Mouse (Mus musculus): ENCODE data around the gene Lrrc2. TPM values are rescaled to one million over a fixed set of nuclear protein-coding genes. Genes with fewer than 3 reads are reported as not detected.

The Lrrc2 gene
- polyA plus RNA-seq, 1 experiment from 2014 or later, result 0.29 TPM

DNA sequence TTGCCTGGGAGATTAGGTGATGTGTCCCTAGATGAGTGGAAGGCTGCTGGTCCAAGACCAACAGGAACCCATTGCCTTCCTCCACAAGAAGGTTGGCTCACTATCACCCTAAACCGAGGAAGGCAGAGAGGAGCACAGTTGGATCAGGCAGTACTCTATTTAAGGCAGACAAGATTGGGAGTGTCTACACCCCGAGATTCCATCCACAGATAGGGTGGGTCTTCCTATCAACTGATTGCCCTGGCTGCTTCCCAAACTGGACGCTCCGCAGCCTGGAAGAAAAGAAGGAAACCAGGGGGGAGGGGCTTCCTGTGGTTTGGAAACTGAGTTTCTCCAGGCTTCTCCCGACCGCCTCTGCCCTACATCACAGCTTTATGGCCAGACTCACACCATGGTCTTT, 38.9 kb downstream of the Lrrc2 start, which contains the start of gene Rtp3:
TSS of gene Rtp3 (minus strand) at position 380 of the 400 bp plus-strand sequence.
- no peak for ATAC-seq (ENCODE audit: low read depth)
- peak within 1 kb of the TSS; percentile 46 for H3K9ac ChIP-seq
- H3K36me3 ChIP-seq, result no peaks in the 10 kb centered on the region
- DNase-seq, result no peak
- H3K4me3 ChIP-seq (replicated peaks), result peak within 1 kb of the TSS; percentile 45
- H3K9me3 ChIP-seq (replicated peaks), result no peaks in the 10 kb centered on the region
- peak within 1 kb of the TSS; percentile 76 for H3K27ac ChIP-seq
- peak within 1 kb of the TSS; percentile 53 for H3K4me2 ChIP-seq
- peaks cover 14% of the 10 kb centered on the region for H3K4me1 ChIP-seq (replicated peaks)
- 22% methylated on average over 6 of the region's 6 CpGs for WGBS (ENCODE audit: insufficient replicate concordance)
- H3K27me3 ChIP-seq, result no peaks in the 10 kb centered on the region

DNA sequence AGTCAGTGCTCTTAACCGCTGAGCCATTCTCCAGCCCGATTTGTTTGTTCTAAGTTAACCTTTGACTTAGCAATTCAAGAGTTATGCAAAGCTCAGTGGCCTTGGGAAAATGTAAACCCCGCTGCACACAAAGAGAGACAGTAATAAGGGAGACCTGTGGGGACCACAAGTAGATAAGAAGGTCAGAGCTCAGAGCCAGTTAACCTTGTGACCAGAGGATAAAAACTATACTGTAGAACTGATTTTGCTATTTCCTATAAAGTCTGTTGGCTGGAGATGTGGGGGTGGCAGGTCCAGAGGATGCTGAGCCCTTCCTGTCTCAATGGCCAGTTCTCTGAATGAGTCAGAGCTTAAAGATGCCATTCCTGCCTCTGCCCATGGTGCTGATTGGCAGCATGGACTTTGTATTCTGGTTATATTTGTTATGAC, 42.0 kb downstream of the Lrrc2 start:
- DNase-seq (no peak), ATAC-seq (ENCODE audit: low read depth) (peak; percentile 63)
- Histone ChIP-seq H3K27me3 (no peaks in the 10 kb centered on the region), H3K4me2 (no peak overlapping the region), H3K4me1 (replicated peaks) (peaks cover 16% of the 10 kb centered on the region), H3K27ac (peak overlapping the region; percentile 54), H3K9me3 (replicated peaks) (no peaks in the 10 kb centered on the region), H3K4me3 (replicated peaks) (no peak overlapping the region), H3K36me3 (no peaks in the 10 kb centered on the region), H3K9ac (no peak overlapping the region)
- 42% methylated on average over 3 of the region's 3 CpGs for WGBS (ENCODE audit: insufficient replicate concordance)

DNA sequence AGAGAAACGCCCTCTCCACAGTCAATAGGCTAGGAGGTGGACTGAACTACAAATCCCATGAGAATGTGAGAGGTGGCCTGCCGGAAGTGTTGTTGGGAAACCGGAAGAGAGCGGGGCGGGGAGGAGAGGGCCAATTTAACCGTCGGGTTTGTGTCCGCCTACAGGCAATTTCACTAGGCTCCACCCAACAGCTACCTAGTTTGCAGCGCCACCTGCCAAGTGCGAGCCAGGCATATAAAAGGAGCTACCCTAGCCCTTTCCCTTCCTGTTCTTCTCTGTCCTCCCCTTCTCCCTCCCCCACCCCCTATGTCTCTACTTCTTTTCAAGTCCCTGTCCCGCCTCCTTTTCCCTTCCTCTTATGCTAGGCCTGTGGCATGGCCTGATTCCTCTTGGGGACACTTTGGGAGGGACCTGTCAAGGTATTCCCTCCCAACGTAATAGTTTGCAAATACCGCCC, 43.4 kb downstream of the Lrrc2 start:
- peak overlapping the region; percentile 44 for H3K4me3 ChIP-seq (replicated peaks)
- peak overlapping the region; percentile 76 for H3K27ac ChIP-seq
- no peaks in the 10 kb centered on the region for H3K9me3 ChIP-seq (replicated peaks)
- H3K9ac ChIP-seq, result peak overlapping the region; percentile 49
- no peaks in the 10 kb centered on the region for H3K27me3 ChIP-seq
- peak; percentile 68 for DNase-seq
- peak; percentile 74 for ATAC-seq (ENCODE audit: low read depth)
- H3K4me2 ChIP-seq, result peak overlapping the region; percentile 59
- peaks cover 22% of the 10 kb centered on the region for H3K4me1 ChIP-seq (replicated peaks)
- WGBS (ENCODE audit: insufficient replicate concordance), result 12% methylated on average over 13 of the region's 13 CpGs
- H3K36me3 ChIP-seq, result no peaks in the 10 kb centered on the region

DNA sequence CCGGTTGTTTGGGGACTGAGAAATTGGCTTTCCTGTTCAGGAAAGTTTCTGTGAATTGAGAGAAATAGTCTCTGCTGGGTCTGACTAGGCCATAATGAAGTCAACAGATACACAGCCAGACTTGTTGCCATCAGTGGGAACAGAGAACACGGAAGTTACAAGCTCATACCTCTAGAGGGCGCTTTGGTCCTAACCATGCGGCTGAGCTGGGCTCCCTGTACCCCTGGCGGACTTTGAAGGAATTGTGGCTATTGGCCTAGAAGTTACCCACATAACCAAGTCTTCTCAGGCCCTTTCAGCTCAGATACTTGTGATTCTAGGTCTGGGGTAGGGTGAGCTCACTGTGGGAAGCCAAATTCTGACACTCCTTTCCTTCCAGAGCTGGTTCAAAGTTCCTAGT, 45.9 kb downstream of the Lrrc2 start:
- DNase-seq (peak; percentile 62), ATAC-seq (ENCODE audit: low read depth) (0 out of 2 replicates have a peak, but pooled peaks have one; percentile 21)
- Histone ChIP-seq H3K9ac (no peak overlapping the region), H3K27me3 (no peaks in the 10 kb centered on the region), H3K9me3 (replicated peaks) (no peaks in the 10 kb centered on the region), H3K4me2 (no peak overlapping the region), H3K27ac (no peak overlapping the region), H3K4me3 (replicated peaks) (no peak overlapping the region), H3K36me3 (no peaks in the 10 kb centered on the region), H3K4me1 (replicated peaks) (peaks cover 22% of the 10 kb centered on the region)
- 2% methylated on average over 5 of the region's 5 CpGs for WGBS (ENCODE audit: insufficient replicate concordance)

DNA sequence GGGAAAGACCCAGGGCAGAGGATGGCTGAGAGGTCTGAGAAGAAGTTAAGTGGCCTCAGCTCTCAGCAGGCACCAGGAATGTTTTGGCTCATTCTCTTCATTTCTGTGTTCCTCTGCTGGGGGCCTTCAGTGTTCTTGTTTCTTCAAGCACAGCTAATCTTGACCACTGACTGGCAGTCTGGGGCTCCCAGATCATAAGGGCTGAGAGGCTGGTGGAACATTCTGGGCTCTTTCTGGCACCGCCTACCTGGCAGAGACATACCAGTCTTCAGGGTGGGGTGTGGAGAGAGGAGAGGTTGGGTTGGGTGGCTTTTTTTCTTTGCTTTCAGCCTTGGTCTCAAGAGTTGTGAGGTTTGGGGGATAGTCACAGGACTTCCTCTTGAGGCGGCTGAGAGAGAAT, 47.7 kb downstream of the Lrrc2 start:
- no peaks in the 10 kb centered on the region for H3K36me3 ChIP-seq
- WGBS (ENCODE audit: insufficient replicate concordance), result 83% methylated on average over 2 of the region's 2 CpGs
- no peak overlapping the region for H3K4me3 ChIP-seq (replicated peaks)
- H3K27ac ChIP-seq, result no peak overlapping the region
- no peak overlapping the region for H3K4me2 ChIP-seq
- DNase-seq (no peak), ATAC-seq (ENCODE audit: low read depth) (no peak)
- no peak overlapping the region for H3K9ac ChIP-seq
- H3K9me3 ChIP-seq (replicated peaks), result no peaks in the 10 kb centered on the region
- H3K4me1 ChIP-seq (replicated peaks), result peaks cover 21% of the 10 kb centered on the region
- no peaks in the 10 kb centered on the region for H3K27me3 ChIP-seq

DNA sequence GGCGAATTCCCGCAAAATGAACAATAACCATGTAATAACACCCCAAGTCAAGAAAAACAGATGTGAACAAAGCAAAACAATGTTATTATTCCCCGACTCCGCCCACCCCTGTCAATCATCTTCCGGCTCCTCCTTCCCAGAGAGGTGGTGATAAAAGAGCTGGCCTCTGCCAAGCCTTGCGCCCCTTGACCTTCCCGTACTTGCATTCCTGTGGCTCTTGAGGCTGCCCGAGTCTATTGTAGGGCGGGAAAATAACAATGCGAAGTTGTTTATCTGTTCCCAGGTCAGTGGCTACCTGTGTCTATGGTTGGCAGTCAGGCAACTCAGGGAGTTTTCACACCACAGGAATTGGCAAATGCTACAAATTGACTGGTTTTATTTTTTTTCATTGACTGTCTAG, 48.5 kb downstream of the Lrrc2 start:
- Histone ChIP-seq H3K4me2 (no peak overlapping the region), H3K9me3 (replicated peaks) (no peaks in the 10 kb centered on the region), H3K27me3 (no peaks in the 10 kb centered on the region), H3K36me3 (no peaks in the 10 kb centered on the region), H3K4me1 (replicated peaks) (peaks cover 15% of the 10 kb centered on the region; the same call in 1 of the 2 replicates), H3K27ac (no peak overlapping the region), H3K9ac (no peak overlapping the region), H3K4me3 (replicated peaks) (no peak overlapping the region)
- no peak for DNase-seq
- ATAC-seq (ENCODE audit: low read depth), result no peak
- 54% methylated on average over 10 of the region's 10 CpGs for WGBS (ENCODE audit: insufficient replicate concordance)

DNA sequence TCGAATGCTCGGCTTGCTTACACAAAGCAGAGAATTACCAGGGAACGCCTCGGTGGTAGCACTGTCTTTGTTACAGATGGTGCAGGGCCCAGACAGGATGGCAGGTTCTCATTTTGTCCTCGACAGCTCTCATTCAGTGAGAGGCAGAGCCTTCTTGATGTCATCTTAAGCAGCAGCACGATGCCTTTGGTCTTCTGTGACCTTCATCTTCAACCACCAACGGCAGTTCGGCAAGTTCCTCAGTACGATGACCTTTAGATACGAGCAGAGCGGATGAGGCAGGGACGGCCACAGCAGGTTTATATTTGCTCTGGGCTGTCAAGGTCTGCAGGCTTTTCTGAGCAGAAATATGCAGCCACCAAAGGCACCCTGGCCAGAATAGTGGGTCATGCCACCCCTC, 50.3 kb downstream of the Lrrc2 start:
- Histone ChIP-seq H3K36me3 (no peaks in the 10 kb centered on the region), H3K4me2 (no peak overlapping the region)
- 70% methylated on average over 12 of the region's 12 CpGs for WGBS (ENCODE audit: insufficient replicate concordance)

DNA sequence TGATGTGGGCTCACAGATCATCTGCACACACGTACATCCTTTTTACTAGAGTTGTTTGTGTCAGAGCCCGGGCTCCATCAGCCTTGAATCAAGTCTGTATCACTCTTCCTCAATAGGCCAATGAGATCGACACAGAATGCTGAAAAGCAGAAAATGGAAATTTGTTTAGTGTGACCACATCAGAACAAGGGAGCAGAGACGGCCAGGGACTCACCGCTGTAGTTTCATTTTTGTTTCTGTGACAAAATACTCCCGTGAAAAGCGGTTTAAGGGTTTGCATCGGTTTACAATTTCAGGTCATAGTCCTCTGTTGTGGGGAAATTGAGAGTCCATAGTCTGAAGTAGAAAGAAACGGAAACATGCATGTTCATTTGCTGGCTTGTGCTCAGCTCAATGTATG, 51.9 kb downstream of the Lrrc2 start:
- Histone ChIP-seq H3K4me3 (replicated peaks) (no peak overlapping the region), H3K27me3 (no peaks in the 10 kb centered on the region), H3K27ac (no peak overlapping the region), H3K9me3 (replicated peaks) (no peaks in the 10 kb centered on the region), H3K4me1 (replicated peaks) (0 out of 2 replicates have a peak, but pooled peaks cover 10% of the 10 kb centered on the region), H3K4me2 (no peak overlapping the region), H3K36me3 (no peaks in the 10 kb centered on the region), H3K9ac (no peak overlapping the region)
- WGBS (ENCODE audit: insufficient replicate concordance), result 73% methylated on average over 9 of the region's 9 CpGs
- no peak for ATAC-seq (ENCODE audit: low read depth)
- DNase-seq, result no peak

More for the DNA sequence above, 50.3 kb downstream of the Lrrc2 start:
- Histone ChIP-seq H3K4me1 (replicated peaks) (0 out of 2 replicates have a peak, but pooled peaks cover 10% of the 10 kb centered on the region), H3K9ac (no peak overlapping the region), H3K27me3 (no peaks in the 10 kb centered on the region), H3K4me3 (replicated peaks) (no peak overlapping the region), H3K9me3 (replicated peaks) (no peaks in the 10 kb centered on the region), H3K27ac (no peak overlapping the region)
- ATAC-seq (ENCODE audit: low read depth), result no peak
- no peak for DNase-seq

DNA sequence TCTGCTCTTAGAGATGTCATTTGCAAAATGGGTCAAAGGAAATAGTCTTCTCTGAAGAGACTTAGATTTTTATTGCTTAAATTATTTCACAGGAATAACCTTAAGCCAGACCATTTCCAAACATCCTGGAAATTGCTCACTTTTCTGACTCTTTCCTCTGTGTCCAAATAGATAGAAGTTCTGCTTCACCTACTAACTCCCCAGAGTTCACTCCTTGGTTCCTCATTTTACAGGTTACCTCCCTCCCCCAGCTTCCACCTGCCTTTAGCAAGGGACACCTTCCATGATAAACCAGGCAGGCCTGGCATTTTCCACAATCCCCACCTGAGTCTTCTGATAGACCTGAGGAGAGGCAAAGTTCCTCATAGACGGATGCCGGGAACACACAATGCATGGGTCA, 55.2 kb downstream of the Lrrc2 start:
- H3K36me3 ChIP-seq, result no peaks in the 10 kb centered on the region
- DNase-seq, result no peak
- ATAC-seq (ENCODE audit: low read depth), result no peak
- no peaks in the 10 kb centered on the region for H3K27me3 ChIP-seq
- no peaks in the 10 kb centered on the region for H3K4me1 ChIP-seq (replicated peaks)
- no peak overlapping the region for H3K4me2 ChIP-seq
- H3K9me3 ChIP-seq (replicated peaks), result no peaks in the 10 kb centered on the region
- no peak overlapping the region for H3K4me3 ChIP-seq (replicated peaks)
- no peak overlapping the region for H3K9ac ChIP-seq
- H3K27ac ChIP-seq, result no peak overlapping the region
- 80% methylated on average over 2 of the region's 2 CpGs for WGBS (ENCODE audit: insufficient replicate concordance)

DNA sequence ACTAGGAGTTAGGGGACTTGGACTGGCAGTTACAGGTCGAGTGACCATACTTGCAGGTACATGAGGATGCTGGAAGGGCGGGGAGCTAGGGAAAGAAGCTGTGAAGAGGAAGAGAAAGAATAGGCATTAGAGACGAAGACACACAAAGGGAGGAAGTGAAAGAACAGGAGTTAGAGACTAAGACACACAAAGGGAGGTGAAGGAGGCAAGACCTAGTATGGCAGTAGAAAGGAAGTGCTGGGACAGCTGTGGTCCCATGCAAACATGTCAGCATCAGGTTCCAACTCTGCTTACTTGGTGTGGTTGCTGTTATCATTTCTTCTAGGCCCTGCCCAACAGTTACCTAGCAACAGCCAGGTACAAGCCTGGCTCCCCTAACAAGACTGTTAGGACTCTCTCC, 58.4 kb downstream of the Lrrc2 start:
- H3K27me3 ChIP-seq, result no peaks in the 10 kb centered on the region
- H3K27ac ChIP-seq, result no peak overlapping the region
- H3K36me3 ChIP-seq, result no peaks in the 10 kb centered on the region
- WGBS (ENCODE audit: insufficient replicate concordance), result 42% methylated on average over 3 of the region's 3 CpGs
- no peak overlapping the region for H3K9ac ChIP-seq
- no peak overlapping the region for H3K4me3 ChIP-seq (replicated peaks)
- no peaks in the 10 kb centered on the region for H3K9me3 ChIP-seq (replicated peaks)
- H3K4me2 ChIP-seq, result no peak overlapping the region
- no peaks in the 10 kb centered on the region for H3K4me1 ChIP-seq (replicated peaks)
- ATAC-seq (ENCODE audit: low read depth), result no peak
- DNase-seq, result no peak

DNA sequence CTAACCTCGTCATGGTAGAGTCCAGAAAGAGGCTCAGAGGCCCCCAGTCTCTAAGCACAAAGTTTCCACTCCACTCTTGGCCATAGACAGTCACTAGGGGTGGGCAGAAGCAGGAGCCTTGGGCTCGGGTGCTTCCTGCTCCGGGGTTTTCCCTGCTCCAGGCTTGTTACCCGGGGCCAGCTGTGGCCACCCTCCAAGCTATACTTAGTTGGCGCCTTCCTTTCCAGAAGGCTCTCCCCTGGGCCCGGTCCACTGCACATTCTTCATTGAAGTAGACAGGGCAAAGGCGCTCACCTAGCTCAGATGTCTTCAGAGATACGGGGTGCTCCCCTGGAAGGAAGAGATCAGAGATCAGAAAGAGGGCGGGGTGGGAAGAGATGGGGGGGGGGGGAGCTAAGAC, 60.2 kb downstream of the Lrrc2 start:
- no peak for DNase-seq
- Histone ChIP-seq H3K27me3 (no peaks in the 10 kb centered on the region), H3K27ac (no peak overlapping the region), H3K9me3 (replicated peaks) (no peaks in the 10 kb centered on the region), H3K4me1 (replicated peaks) (no peaks in the 10 kb centered on the region), H3K4me2 (no peak overlapping the region), H3K4me3 (replicated peaks) (no peak overlapping the region), H3K9ac (no peak overlapping the region), H3K36me3 (no peaks in the 10 kb centered on the region)
- ATAC-seq (ENCODE audit: low read depth), result no peak
- 55% methylated on average over 9 of the region's 9 CpGs for WGBS (ENCODE audit: insufficient replicate concordance)

DNA sequence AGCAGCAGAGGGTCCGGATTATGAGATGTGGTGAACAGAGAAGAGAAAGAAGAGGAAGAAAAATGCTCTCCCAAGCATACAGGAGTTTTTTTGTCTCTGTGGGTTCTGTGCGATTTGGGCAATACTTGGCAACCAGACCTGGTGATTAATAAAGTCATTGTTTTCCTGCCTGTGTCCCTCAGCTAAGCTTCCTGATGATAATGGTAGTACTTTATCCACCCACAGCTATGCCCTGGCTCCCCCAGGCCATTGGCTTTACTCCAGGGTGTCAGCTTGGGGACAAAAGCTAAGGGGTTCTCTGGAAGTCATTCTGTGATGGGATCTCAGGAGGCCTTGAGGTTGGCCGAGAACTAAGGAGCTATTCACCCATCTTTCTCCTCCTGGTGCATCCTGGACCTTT, 60.7 kb downstream of the Lrrc2 start:
- H3K27me3 ChIP-seq, result no peaks in the 10 kb centered on the region
- ATAC-seq (ENCODE audit: low read depth), result no peak
- WGBS (ENCODE audit: insufficient replicate concordance), result 59% methylated on average over 3 of the region's 3 CpGs

More for the DNA sequence above, 60.7 kb downstream of the Lrrc2 start:
- Histone ChIP-seq H3K36me3 (no peaks in the 10 kb centered on the region), H3K9ac (no peak overlapping the region), H3K4me3 (replicated peaks) (no peak overlapping the region), H3K4me1 (replicated peaks) (no peaks in the 10 kb centered on the region), H3K4me2 (no peak overlapping the region), H3K9me3 (replicated peaks) (no peaks in the 10 kb centered on the region), H3K27ac (no peak overlapping the region)
- DNase-seq, result no peak

Measured in liver, embryonic 13.5 days (tissue).